Mouse (Mus musculus) adrenal gland, postnatal 36 days (tissue): ENCODE results near the gene Tie1. TPM values are rescaled to one million over a fixed set of nuclear protein-coding genes. Genes with fewer than 3 reads are reported as not detected.
"Not testable (repeated sequence)": the region's sequence is repeated elsewhere in the genome, so short reads cannot be mapped to it uniquely, and the experiment has no call there.

ENCODE experiments used
- DNase-seq, 2 experiments: peaks; one replicate each; pipeline ENCODE4 v3.0.0; 2021; ENCODE audit warnings: mixed read lengths in 1 of 2
- long read RNA-seq, 2 experiments: library from polyadenylated mRNA; stranded (forward); transcript quantifications; one replicate each; pipeline ENCODE4 v2.0.0; 2021; ENCODE audit warnings: borderline sequencing depth in 2 of 2
- total RNA-seq, 2 experiments: library from RNA; stranded (reverse); gene quantifications; 2 replicates each; pipeline ENCODE4 v1.2.3; 2021

The Tie1 gene
- total RNA-seq, result 10 to 100 TPM; 31.9 to 61.4 TPM
- long read RNA-seq, experiment 1, full-length matches to known transcripts, result 31 of 62 reads
- long read RNA-seq, experiment 1, partial matches to known transcripts, result 16 of 62 reads
- long read RNA-seq, experiment 1, other reads (novel, unspliced or antisense), result 15 of 62 reads
- long read RNA-seq, experiment 2, full-length matches to known transcripts, result 13 of 26 reads
- long read RNA-seq, experiment 2, partial matches to known transcripts, result 10 of 26 reads
- long read RNA-seq, experiment 2, other reads (novel, unspliced or antisense), result 3 of 26 reads

- peak; percentile 65 to 77 for DNase-seq
Observed at GRCm38 (mm10) chr4:118489717-118490132, at the start of gene Tie1. TSS of gene Tie1 (minus strand) at chr4:118490061.

- DNase-seq, result no peak
Observed at GRCm38 (mm10) chr4:118537801-118538200, 47.9 kb upstream of the Tie1 start.

- no peak for DNase-seq
Observed at GRCm38 (mm10) chr4:118535610-118536009, 45.7 kb upstream of the Tie1 start.

- no peak for DNase-seq
Observed at GRCm38 (mm10) chr4:118533605-118534004, 43.7 kb upstream of the Tie1 start.

GRCm38 (mm10) chr4:118533156-118533555, 43.3 kb upstream of the Tie1 start:
- no peak for DNase-seq

- no peak for DNase-seq
Observed at GRCm38 (mm10) chr4:118532663-118533062, 42.8 kb upstream of the Tie1 start.

GRCm38 (mm10) chr4:118527720-118528119, 37.9 kb upstream of the Tie1 start:
- DNase-seq, result no peak

GRCm38 (mm10) chr4:118527335-118527681, 37.4 kb upstream of the Tie1 start:
- DNase-seq, result no peak

- DNase-seq, result no peak
Observed at GRCm38 (mm10) chr4:118526408-118527334, 36.8 kb upstream of the Tie1 start, which contains the start of gene 2610528J11Rik. TSS of gene 2610528J11Rik (plus strand) at chr4:118526999.

- no peak for DNase-seq
Observed at GRCm38 (mm10) chr4:118525779-118526178, 35.9 kb upstream of the Tie1 start.

GRCm38 (mm10) chr4:118523976-118524375, 34.1 kb upstream of the Tie1 start:
- no peak for DNase-seq

- DNase-seq, result no peak
Observed at GRCm38 (mm10) chr4:118522248-118522647, 32.4 kb upstream of the Tie1 start.

GRCm38 (mm10) chr4:118518208-118518607, 28.3 kb upstream of the Tie1 start:
- DNase-seq, result no peak

GRCm38 (mm10) chr4:118517497-118518146, 27.8 kb upstream of the Tie1 start:
- DNase-seq, result no peak

- DNase-seq, result peak in 1 of 2 experiments; percentile 9
Observed at GRCm38 (mm10) chr4:118516699-118517496, 27.0 kb upstream of the Tie1 start.

GRCm38 (mm10) chr4:118509050-118509449, 19.2 kb upstream of the Tie1 start:
- peak in 1 of 2 experiments; percentile 1 for DNase-seq

GRCm38 (mm10) chr4:118507171-118507570, 17.3 kb upstream of the Tie1 start:
- DNase-seq, result not testable (repeated sequence)

- no peak for DNase-seq
Observed at GRCm38 (mm10) chr4:118505551-118505950, 15.7 kb upstream of the Tie1 start.

GRCm38 (mm10) chr4:118500792-118501191, 10.9 kb upstream of the Tie1 start:
- DNase-seq, result peak; percentile 5 to 32

GRCm38 (mm10) chr4:118500171-118500724, 10.4 kb upstream of the Tie1 start:
- peak; percentile 5 to 40 for DNase-seq

GRCm38 (mm10) chr4:118490461-118490860, 600 bp upstream of the Tie1 start:
- no peak for DNase-seq
